In genomic region chr17:48646626-48647195, GRCm38 (mm10) we compare ENCODE assay signal across 10 mouse cellular contexts.
DNase-seq lines count a peak whose midpoint lies in the region; ATAC-seq and TF ChIP-seq lines count a peak whose summit lies in the region.
"Had no signal": no experiment of that assay in that cellular context is flagged by ENCODE, and none has a peak within 500 bp of the region (broad histone marks: within the 10 kb centered on the region; RNA-seq: fewer than 3 reads in every experiment).

No protein-coding gene starts in this region.

- H3K9me3 ChIP-seq in forebrain, embryonic 10.5 days, result no peaks in the 10 kb centered on the region
- no peaks in the 10 kb centered on the region for H3K9me3 ChIP-seq in forebrain, embryonic 11.5 days (ENCODE audit: control insufficient read depth, low read length)
- no peaks in the 10 kb centered on the region for H3K9me3 ChIP-seq in lung, embryonic 16.5 days (ENCODE audit: control insufficient read depth, low read length)
- H3K9me3 ChIP-seq in hindbrain, embryonic 16.5 days (ENCODE audit: control insufficient read depth, low read length), result no peaks in the 10 kb centered on the region
- H3K9me3 ChIP-seq in midbrain, embryonic 16.5 days (replicated peaks; ENCODE audit: control insufficient read depth, low read length, poor library complexity, severe bottlenecking), result no peaks in the 10 kb centered on the region

- H3K36me3 ChIP-seq in forebrain, embryonic 10.5 days (replicated peaks), result no peaks in the 10 kb centered on the region
- no peaks in the 10 kb centered on the region for H3K36me3 ChIP-seq in forebrain, embryonic 11.5 days (ENCODE audit: control insufficient read depth, insufficient read depth, low read length)
- H3K36me3 ChIP-seq in lung, embryonic 16.5 days (ENCODE audit: control insufficient read depth, insufficient read depth, low read length), result no peaks in the 10 kb centered on the region
- no peaks in the 10 kb centered on the region for H3K36me3 ChIP-seq in hindbrain, embryonic 16.5 days (ENCODE audit: control insufficient read depth, insufficient read depth, low read length)
- H3K36me3 ChIP-seq in midbrain, embryonic 16.5 days (ENCODE audit: control insufficient read depth, insufficient read depth, low read length), result no peaks in the 10 kb centered on the region

- no peak overlapping the region for H3K9ac ChIP-seq in forebrain, embryonic 11.5 days (ENCODE audit: low read length)
- H3K9ac ChIP-seq in lung, embryonic 16.5 days (ENCODE audit: low read length), result no peak overlapping the region
- no peak overlapping the region for H3K9ac ChIP-seq in hindbrain, embryonic 16.5 days (ENCODE audit: low read depth, low read length)
- no peak overlapping the region for H3K9ac ChIP-seq in midbrain, embryonic 16.5 days (ENCODE audit: low read depth, low read length)

- DNase-seq in forebrain, embryonic 10.5 days (ENCODE audit: extremely low spot score, low spot score), result no peak
- DNase-seq in forebrain, embryonic 11.5 days (ENCODE audit: low spot score), result no peak
- no peak for DNase-seq in lung, adult 2 months
- DNase-seq in right cerebral cortex, adult 18-20 months, result no peak
- DNase-seq in gastrocnemius, postnatal 25 days, result no peak
- DNase-seq: kidney, postnatal 25 days had no signal

- ATAC-seq in forebrain, embryonic 11.5 days (replicated peaks; ENCODE audit: low FRiP score), result no peak
- ATAC-seq in lung, embryonic 16.5 days (ENCODE audit: low read depth), result no peak
- no peak for ATAC-seq in hindbrain, embryonic 16.5 days
- ATAC-seq in midbrain, embryonic 16.5 days, result no peak

- no peak overlapping the region for H3K4me2 ChIP-seq in forebrain, embryonic 11.5 days (ENCODE audit: low read depth, low read length, severe bottlenecking)
- peak overlapping the region; percentile 16; the same call in 1 of the 2 replicates for H3K4me2 ChIP-seq in lung, embryonic 16.5 days (ENCODE audit: low read depth, low read length)
- peak overlapping the region; percentile 29 for H3K4me2 ChIP-seq in hindbrain, embryonic 16.5 days (ENCODE audit: low read length)
- H3K4me2 ChIP-seq in midbrain, embryonic 16.5 days (ENCODE audit: low read length), result peak overlapping the region; percentile 33

- no peaks in the 10 kb centered on the region for H3K27me3 ChIP-seq in forebrain, embryonic 10.5 days (ENCODE audit: poor library complexity, severe bottlenecking)
- no peaks in the 10 kb centered on the region for H3K27me3 ChIP-seq in forebrain, embryonic 11.5 days (ENCODE audit: control insufficient read depth, insufficient read depth, low read length)
- H3K27me3 ChIP-seq in lung, embryonic 16.5 days (ENCODE audit: control insufficient read depth, insufficient read depth, low read depth, low read length), result no peaks in the 10 kb centered on the region
- H3K27me3 ChIP-seq in hindbrain, embryonic 16.5 days (replicated peaks; ENCODE audit: control insufficient read depth, insufficient read depth, low read length), result no peaks in the 10 kb centered on the region
- H3K27me3 ChIP-seq in midbrain, embryonic 16.5 days (ENCODE audit: control insufficient read depth, insufficient read depth, low read depth, low read length), result no peaks in the 10 kb centered on the region
- H3K27me3 ChIP-seq: megakaryocyte, embryonic 14.5 days had no signal

- peaks cover 11% of the 10 kb centered on the region for H3K4me1 ChIP-seq in forebrain, embryonic 10.5 days
- no peaks in the 10 kb centered on the region for H3K4me1 ChIP-seq in forebrain, embryonic 11.5 days (replicated peaks; ENCODE audit: control insufficient read depth, insufficient read depth, low read length)
- H3K4me1 ChIP-seq in lung, embryonic 16.5 days (replicated peaks; ENCODE audit: control insufficient read depth, insufficient read depth, low read length), result no peaks in the 10 kb centered on the region; the same call in 1 of the 2 replicates
- no peaks in the 10 kb centered on the region; the same call in 1 of the 2 replicates for H3K4me1 ChIP-seq in lung, adult 2 months (ENCODE audit: control insufficient read depth, insufficient read depth, low read length)
- H3K4me1 ChIP-seq in hindbrain, embryonic 16.5 days (ENCODE audit: control insufficient read depth, insufficient read depth, low read depth, low read length), result no peaks in the 10 kb centered on the region
- H3K4me1 ChIP-seq in midbrain, embryonic 16.5 days (ENCODE audit: control insufficient read depth, insufficient read depth, low read length), result no peaks in the 10 kb centered on the region; the same call in 1 of the 2 replicates
- H3K4me1 ChIP-seq: megakaryocyte, embryonic 14.5 days had no signal

- H3K4me3 ChIP-seq in forebrain, embryonic 10.5 days, result peak overlapping the region; percentile 22; the same call in 1 of the 2 replicates
- H3K4me3 ChIP-seq in forebrain, embryonic 11.5 days (ENCODE audit: low read depth, low read length), result no peak overlapping the region
- H3K4me3 ChIP-seq in lung, embryonic 16.5 days (ENCODE audit: low read length), result no peak overlapping the region
- no peak overlapping the region for H3K4me3 ChIP-seq in lung, adult 2 months (replicated peaks; ENCODE audit: extremely low read depth, low read depth, low read length)
- no peak overlapping the region for H3K4me3 ChIP-seq in hindbrain, embryonic 16.5 days (ENCODE audit: low read length)
- H3K4me3 ChIP-seq in midbrain, embryonic 16.5 days (ENCODE audit: low read depth, low read length), result no peak overlapping the region
- H3K4me3 ChIP-seq: megakaryocyte, embryonic 14.5 days had no signal

- TF ChIP-seq POLR2A in lung, adult 2 months (IDR thresholded peaks at IDR 0.05; ENCODE audit: borderline replicate concordance, extremely low read depth, low read depth, low read length), result no peak

- 73% methylated on average over 11 of the region's 11 CpGs for WGBS in forebrain, embryonic 10.5 days
- 75% methylated on average over 11 of the region's 11 CpGs for WGBS in forebrain, embryonic 11.5 days
- 55% methylated on average over 11 of the region's 11 CpGs for WGBS in lung, embryonic 16.5 days
- WGBS in lung, adult 2 months, result 46% methylated on average over 11 of the region's 11 CpGs
- 69% methylated on average over 11 of the region's 11 CpGs for WGBS in hindbrain, embryonic 16.5 days
- WGBS in midbrain, embryonic 16.5 days, result 73% methylated on average over 11 of the region's 11 CpGs

- no peak for TF ChIP-seq CTCF in lung, adult 2 months (IDR thresholded peaks at IDR 0.05; ENCODE audit: insufficient read depth, low read length)

- no peak overlapping the region for H3K27ac ChIP-seq in forebrain, embryonic 10.5 days
- no peak overlapping the region for H3K27ac ChIP-seq in forebrain, embryonic 11.5 days (ENCODE audit: low read depth, low read length)
- H3K27ac ChIP-seq in lung, embryonic 16.5 days (ENCODE audit: low read length), result no peak overlapping the region
- H3K27ac ChIP-seq in hindbrain, embryonic 16.5 days (ENCODE audit: low read depth, low read length), result no peak overlapping the region
- no peak overlapping the region for H3K27ac ChIP-seq in midbrain, embryonic 16.5 days (ENCODE audit: low read length)
